Mouse (Mus musculus): ENCODE measurements around the gene Slc25a26.

Slc25a26 gene

DNA sequence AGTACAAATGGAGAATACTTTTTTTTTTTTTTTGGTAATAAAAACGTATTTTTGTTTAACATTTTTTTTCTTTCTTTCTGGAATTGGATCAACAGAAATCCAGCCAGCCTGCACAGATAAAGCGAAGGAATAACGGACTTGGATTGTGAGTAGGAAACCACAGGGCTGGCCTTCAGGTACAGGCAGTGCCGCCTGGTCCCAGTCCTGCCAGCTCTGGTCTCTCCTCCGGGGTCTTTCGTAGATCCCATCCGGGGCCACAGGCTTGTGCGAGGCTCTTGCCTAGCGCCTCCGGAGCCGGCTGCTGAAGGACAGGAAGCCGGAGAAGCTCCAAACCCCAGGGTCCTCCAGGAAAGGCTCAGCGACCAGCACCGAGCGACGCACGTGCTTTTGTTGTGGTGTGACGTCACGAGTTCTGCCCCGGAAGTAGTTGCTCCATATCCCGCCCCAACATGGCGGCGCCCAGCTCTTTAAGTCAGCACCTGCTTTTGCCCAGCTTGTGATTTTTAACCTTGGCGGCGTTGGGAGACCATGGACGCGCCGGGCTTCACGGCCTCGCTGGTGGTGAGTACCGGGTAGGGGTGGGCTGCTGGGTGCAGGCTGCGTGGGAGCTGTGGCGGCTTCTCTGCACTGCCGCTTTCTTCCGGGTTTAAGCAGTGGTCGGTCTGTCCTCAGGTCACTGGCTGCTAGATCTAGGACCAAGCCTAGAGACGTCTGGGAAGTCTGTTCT is at the start of gene Slc25a26:
Slc25a26 (plus strand) TSS at position 435 of the 727 bp plus-strand sequence.
- peak; percentile 89 for DNase-seq

DNA sequence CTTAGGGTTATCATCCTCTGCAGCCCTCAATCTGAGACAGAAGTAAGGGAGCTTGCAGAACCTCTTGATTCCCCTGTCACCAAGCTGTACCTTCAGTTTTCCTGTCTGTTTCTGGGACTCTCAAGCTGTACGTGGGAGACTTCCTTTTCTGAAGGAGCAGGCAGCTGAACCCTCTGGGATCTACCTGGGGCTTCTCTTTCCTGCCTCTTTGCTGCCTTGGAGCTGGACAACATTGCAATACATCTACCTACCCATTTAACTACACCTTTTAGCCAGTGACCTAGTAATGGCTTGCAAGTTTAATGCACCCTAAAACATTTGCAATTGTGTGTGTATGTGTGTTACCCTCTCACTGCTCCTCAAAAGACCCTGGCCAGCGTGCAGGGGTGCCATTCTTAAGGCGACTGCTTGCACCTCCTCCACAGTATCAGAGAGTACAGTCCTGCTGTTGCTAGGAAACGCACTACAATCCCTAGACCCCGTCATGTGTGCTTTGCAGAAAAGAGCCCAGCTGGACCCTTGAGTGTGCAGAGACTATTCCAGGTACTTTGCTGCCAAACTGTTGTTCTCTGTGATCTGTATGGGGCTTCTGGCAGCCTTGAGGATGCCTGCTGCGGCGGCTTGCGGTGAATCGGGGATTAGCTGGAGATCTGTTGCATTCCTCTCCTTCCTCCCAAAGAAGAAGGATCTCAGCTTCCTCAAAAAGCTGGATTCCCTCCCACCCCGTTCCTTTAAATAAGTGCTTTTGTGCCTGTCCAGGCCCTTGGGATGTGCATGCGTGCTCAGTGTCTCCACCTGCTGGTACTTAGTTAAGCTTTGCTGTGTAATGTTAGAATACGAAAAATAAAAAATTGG is 35.9 kb upstream of the Slc25a26 start:
- peak; percentile 71 for DNase-seq

DNA sequence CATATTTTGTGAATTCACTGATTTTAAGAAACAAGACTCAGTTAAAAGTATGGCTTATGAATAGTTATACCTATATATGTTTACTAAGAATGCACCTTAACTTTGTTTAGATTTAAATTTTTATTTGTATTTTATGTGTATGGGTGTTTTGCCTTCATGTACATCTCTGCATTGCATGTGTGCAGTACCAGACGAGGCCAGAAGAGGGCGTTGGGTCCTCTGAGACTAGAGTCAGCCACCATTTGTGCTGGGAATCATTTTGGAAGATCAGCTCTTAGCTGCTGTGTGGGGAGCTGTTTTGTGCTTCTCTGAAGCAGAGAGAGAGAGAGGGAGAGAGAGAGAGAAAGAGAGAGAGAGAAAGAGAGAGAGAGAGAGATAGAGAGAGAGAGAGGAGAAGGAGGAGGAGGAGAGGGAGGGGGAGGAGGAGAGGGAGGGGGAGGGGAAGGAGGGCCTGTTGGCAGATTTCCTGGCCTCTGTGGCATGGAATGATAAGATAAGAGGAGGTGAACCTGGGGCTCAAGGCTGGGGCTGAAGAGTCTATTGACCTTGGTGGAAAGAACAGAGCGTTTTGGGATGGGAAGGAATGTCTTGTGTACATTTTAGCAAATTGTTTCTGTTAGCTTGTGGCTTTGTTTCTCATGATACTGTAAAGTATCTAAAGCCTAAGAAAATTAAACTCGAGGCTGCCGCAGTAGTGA is 33.5 kb upstream of the Slc25a26 start:
- no peak for DNase-seq

DNA sequence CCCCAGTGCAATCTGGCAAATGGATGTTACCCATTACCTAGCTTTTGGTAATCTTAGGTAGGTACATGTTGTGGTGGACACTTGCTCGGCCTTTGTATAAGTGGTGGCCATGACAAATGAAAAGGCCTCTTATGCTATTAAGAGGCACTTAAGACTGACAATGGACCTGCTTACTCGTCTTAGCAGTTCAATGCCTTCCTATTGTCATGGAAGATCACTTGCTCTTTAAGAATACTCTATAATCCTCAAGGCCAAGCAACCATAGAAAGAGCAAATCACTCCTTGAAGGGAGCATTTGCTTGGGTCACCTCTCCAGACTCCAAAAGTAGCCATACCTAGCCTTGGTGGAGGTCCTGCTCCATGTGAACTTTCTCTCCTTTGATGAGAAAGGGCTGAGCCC is 7.4 kb upstream of the Slc25a26 start:
- DNase-seq: no peak

DNA sequence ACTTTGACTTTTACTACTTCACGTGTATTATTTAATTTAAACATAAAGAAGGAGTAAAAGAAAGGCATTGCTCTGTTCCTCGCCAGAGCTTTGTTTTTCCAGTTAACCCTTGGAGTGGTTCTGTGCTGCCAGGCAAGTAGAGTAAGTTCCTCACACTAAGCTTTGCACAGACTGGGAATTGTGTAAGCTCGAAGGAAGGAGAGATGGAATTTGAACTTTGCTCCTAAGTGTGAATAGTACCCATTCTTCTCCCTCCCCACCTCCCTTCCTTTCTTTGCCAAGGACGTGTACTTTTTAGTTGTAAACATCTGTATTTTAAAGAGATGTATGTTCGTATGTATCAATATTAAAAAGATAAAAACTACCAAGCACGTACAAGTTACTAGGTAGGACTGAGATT is 3.8 kb downstream of the Slc25a26 start:
- no peak for DNase-seq

DNA sequence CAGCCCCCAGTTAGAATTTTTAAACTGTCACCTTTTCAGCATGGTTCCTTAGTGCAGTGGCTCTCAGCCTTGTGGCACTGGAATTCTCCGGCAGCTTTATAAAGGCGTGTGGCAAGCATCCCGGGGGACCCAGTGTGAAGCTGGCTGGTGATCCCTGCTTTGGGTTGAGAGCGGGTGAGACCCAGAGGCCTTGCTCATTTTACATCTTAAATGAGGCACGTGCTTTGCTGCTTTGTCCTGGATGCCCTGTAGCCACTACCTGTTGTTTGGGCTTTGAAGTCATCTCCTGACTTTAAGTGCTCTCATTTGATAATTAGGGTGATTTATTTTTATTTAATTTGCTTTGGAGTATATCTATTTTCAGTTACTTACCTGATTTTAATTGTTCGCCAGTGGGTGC is 7.8 kb downstream of the Slc25a26 start:
- DNase-seq: no peak

DNA sequence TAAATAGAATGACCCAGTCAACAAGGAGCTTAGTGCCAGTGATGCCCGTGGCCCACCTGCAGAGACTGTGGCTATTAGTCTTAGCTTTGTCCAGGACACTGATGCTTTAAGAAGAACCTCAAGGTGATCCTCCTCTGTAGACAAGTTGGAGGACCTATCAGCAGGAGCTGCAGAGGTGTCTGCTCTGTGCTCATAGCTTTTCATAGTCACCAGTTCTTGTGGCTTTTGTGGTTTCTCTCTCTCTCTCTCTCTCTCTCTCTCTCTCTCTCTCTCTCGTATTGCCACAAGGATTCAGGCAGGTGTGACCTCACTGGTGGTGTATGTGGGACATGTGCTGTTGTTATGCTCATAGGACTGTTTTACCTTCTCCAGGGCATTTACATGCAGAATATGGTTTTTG is 8.7 kb downstream of the Slc25a26 start:
- no peak for DNase-seq

DNA sequence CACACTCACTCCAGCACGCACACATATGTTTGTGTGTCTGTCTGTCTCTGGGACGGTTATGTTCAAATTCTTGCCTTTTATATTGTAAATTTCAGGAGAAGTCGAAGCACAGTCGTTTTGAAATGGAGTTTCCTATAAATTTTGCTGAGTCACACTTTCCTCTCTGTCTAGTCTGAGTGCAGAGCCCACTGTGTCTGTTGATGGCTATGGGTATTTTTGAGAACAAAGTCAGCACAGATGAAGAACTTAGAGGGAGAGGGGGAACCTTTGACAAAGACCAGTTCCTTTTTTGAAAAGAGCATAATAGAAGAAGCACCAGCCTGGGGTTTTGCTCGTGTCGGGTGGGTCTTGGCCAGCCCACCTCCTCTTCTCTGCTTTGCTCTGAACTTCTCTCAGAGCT is 9.1 kb downstream of the Slc25a26 start:
- DNase-seq: no peak

DNA sequence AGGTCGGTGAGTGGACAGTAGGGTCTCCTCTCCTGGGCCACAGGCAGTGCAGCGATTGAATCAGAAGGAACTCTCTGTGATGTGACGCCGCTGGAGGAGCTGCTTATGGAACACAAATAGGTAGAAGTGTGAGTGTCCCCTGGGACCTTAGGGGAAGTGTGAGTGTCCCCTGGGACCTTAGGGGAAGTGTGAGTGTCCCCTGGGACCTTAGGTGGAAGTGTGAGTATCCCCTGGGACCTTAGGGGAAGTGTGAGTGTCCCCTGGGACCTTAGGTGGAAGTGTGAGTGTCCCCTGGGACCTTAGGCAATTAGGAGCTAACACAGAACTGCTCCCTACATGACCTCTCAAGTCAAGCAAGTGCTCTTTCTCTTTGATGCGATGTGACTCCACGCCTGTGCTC is 18.0 kb downstream of the Slc25a26 start:
- no peak for DNase-seq

DNA sequence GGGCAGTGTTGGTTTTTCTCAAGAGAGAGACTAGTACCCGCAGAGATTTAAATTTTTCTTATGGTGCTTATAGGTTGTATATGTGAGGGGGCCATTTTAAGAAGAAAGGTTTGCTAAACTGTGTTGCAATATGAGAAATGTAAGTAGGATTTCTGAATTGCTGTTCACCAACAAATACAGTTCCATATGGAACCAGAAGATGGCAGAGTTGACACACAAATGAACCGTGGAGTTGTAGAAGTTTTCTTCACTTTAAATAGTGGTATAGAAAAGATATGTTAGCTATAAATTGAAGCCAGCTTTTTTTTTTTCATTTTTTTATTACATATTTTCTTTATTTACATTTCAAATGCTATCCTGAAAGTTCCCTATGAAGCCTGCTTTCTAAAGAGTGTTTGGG is 24.2 kb downstream of the Slc25a26 start:
- DNase-seq: no peak

DNA sequence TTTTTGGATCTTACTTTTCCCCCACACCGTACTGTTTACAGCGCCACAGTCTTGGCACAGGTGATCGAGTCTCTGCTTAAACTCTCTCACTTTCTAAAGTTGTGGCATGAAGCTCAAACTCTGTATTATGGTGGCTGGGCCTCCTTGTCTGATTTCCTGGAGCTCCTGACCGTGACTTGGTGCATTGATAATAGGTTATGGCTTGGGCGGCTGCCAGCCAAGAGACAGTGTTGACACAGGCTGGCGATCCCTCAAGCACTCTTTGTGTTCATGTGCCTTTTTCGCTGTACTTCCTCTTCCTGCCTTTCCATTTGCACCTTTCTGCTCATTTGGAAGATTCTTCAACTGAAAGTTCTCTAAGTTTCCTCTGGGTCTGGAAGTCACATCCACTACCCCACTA is 30.6 kb downstream of the Slc25a26 start:
- no peak for DNase-seq

DNA sequence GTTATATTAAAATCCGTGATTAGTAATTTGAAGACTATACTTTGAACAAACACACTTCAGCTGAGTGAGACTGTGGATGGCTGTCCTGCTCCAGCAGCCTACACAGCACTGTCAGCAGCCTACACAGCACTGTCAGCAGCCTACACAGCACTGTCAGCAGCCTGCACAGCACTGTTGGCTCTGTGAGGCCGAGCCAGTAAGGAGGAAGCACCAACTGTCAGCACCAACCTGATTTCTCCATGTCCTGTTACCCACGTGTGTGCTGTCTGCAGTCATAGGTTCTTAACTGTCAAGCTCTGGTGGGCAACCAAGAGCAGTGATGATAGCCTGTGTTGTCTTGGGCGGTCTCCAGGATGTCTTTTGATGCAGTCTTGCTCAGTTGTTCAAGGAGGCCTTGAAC is 32.0 kb downstream of the Slc25a26 start:
- DNase-seq: no peak

DNA sequence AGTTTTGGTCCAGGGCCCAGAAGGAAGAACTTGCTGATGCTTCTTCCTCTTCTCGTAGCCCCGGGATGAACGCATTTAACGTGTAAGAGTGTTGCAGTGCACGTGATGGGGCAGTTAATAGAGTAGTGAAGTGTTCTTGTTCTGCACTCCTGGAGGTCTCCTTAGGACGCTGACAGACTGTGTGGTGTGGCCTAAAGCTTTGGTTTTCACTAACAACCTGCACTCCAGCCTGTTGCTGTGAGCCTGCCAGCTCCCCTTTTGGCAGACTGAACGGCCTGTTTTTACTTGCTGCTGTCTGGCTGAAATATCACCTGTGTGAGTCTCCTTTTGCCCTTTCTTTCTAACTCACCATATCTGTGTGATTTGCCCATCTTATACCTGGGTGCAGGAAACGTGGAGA is 36.3 kb downstream of the Slc25a26 start:
- DNase-seq: no peak

DNA sequence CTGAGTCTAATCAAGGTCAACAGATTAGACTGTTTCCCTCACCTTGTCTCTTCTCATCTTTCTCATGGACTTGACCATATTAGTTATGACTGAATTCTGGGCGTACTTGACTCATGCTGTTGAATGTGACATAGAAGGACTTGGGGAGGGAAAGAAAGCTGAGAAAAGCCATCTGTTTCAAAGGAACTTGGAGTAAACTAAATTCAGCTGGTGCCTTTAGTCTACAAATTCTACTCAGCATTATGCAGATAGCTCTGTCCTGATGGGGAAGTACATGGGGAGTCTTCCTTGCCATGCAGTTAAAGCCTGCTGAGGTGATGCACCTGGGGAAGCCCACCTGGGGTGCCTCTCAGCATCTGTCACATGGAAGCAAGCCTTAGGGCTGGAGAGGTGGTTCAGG is 37.5 kb downstream of the Slc25a26 start:
- no peak for DNase-seq

DNA sequence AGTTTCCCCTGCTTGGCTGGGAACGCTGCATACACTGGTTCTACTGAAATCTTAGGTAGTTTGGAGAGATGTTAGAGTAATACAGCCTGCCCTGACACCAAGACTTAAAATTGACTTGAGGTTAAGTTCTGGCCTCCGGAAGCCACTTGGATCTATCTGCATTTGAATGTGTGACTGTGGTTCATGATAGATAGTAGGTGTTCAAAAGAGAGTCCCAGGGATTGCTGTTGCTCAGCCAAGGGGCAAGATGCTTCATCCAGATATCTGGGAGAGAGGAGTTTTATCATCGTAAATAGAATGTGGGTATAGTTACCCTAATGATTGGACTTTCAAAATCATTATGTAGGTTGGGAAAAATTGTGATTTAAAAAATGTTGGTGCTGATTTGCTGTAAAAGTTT is 40.0 kb downstream of the Slc25a26 start:
- no peak for DNase-seq

DNA sequence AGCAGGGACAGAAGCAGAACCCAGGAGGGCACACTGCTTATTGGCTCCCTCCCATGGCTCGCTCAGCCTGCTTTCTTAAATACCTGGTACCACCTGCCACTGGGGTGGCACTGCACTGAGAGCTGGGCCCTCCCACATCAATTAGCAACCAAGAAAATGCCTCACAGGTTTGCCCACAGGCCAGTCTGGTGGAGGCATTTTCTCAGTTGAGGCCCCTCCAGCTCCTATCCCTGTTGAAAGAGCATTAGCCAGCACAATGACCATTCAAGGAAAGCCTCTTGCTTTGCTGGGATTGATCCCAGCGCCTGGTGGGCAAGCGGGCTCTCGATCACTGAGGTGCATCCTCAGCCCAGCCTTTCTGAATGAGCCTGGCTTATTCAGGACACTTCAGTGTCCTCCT is 40.5 kb downstream of the Slc25a26 start:
- no peak for DNase-seq

DNA sequence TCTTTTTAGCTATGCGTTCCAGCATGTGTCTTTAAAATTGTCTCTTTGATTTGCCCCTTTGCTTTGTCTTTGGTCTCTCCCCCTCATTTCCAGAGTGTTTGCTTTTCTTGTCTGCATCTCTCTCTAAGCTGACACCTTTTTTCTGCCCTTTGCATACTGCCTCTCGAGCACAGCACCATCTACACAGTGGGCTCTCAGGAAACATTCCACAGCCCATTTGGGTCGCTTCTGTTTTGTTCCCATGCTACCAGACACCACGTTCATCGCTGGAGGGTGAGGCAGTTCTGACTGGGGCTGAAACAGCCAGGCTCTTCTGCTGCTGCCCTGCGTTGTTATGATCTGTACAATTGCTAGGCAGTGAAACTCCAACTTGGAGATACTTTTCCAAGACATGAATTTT is 41.0 kb downstream of the Slc25a26 start:
- no peak for DNase-seq

DNA sequence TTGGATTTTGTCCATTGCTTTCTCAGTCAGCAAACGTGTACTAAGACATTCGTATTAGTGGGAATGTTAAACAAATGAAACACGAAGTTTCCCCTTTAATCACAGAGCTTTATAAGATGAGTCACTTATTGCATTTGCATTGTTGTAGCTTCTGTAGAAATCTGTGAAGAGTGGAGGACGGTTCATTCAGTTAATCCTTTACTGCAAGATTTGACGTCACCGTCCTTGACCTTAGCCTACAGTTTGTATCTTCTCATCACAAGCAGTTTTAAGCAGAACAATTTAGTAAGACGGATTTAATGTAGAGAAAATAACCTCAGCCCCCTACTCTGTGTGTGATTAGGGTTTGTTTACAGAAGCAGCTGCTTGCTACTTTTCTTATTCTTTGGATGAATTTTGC is 41.7 kb downstream of the Slc25a26 start:
- no peak for DNase-seq

DNA sequence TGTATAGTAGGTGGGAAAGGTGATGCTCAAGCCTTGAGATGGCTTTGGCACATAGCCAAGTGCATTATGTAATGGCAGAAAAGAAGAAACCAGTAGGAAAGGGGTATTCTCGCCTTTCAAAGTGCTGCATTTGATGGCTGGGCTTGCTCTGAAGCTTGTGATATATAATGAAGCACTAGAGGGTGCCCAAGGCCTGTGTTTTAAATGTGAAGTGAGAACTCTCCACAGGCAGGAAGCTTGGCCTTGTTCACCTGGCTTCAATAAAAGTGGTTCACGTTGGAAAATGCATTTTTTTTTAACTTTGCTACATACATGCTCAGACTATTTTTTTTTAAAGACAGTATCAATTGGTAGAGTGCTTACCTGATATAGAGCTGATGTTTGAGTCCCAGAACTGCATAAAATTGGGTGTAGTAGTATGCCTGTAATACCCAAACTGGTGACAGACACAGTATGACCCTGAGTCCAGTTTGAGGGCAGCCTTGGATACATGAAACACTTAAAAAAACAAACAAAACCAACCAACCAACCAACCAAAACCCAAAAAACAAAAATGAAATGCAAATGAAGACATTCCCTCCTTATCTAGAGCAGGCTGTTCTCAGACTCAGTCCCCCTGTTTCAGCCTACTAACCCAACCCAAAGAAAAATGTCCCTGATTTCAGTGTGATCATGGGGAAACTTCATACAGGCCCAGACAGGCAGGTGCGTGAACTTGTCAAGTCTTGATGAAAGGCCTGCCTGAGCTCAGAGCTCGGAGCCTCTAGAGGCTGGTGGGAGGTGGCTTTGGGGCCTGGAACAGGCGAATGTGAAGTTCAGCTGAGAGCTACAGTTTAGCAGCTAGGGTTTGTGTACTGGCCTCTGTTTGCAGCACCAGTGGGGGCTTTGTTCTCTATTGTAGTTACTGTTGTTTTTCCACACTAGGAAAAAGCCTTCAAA is 44.0 kb downstream of the Slc25a26 start:
- DNase-seq: peak; percentile 47

DNA sequence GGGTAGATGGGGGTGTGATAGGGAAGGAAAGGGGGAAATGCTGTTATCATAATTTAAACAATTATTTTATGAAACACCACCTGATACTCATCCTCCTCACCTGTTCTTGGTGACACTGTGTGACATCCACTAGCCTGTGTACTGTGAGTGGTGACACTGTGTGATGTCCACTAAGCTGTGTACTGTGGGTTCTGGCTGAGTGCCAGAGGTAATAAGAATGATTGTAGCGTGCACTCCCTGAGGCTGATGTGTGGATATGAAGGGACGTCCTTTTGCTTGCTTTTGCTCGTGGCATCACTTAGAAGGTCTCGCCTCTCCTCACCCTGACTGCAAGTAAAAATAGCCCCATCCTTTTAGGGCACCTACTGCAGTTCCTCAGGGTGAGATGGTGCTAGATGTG is 47.1 kb downstream of the Slc25a26 start:
- no peak for DNase-seq

DNA sequence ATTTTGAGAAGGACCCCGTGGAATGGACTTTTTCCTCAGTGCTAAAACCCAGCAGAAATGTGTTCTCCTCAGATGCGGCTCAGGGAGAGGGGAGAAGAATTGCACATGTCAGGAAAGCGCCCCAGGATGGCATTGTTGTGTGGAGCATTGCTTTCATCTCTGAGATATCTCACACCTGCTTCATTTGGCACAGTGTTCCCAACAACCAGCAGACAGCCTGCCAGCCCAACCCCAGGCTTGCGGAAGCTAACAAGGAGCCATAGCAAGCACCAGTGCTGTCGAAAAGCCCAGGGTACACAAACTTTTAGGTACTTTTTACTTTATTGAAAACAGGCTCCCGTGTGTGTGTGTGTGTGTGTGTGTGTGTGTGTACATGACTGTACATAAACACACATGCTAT is 50.2 kb downstream of the Slc25a26 start:
- peak; percentile 45 for DNase-seq

DNA sequence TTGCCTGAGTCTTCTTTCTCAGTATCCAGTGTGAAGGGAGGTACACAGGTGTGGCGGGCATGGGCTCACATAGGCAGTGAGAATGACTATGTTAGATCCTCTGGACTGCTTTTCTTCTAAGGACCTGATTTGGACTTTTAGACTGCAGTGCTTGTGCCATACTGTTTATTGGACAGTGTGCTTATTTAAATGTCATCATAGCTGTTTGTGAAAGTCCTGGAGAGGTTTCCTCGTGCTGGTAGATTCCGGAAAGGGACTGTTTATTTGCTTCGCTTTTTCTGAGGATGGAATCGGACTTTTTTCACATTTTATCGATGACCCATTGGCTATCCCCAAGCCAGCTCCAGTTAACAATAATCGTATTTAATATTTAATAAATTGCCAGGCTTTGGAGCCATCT is 50.7 kb downstream of the Slc25a26 start:
- DNase-seq: no peak

DNA sequence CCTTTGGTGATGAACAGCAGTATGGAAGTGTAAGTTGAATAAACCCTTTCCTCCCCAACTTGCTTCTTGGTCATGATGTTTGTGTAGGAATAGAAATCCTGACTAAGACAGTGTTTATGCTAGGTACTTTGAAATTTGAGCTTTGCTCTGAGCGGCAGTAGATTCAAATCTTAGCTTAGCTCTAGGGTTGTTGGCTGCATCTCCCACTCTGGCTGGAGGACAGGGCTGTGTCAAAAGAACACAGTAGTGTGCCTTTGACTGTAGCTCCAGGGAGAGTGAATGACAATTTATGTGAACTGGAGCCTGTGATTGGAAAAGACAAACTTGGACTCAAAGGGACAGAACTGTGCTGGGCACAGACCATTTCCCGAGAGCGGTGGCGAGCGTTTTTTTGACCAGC is 53.0 kb downstream of the Slc25a26 start:
- no peak for DNase-seq

Measured in cerebellum, adult 9-11 months (tissue).